24 mouse cellular contexts compared by ENCODE assay signal in genomic region chr1:152026762-152027161, GRCm38 (mm10).
A peak's percentile ranks its signal among the peaks of the same experiment; 100 is the strongest.
DNase-seq lines count a peak whose midpoint lies in the region; ATAC-seq and TF ChIP-seq lines count a peak whose summit lies in the region.
"Had no signal": no experiment of that assay in that cellular context is flagged by ENCODE, and none has a peak within 500 bp of the region (broad histone marks: within the 10 kb centered on the region; RNA-seq: fewer than 3 reads in every experiment).

No protein-coding gene starts in this region.

- TF ChIP-seq CTCF in brain, embryonic 14.5 days (IDR thresholded peaks at IDR 0.05; ENCODE audit: borderline replicate concordance, extremely low read depth, insufficient read depth, insufficient read length) = no peak

- TF ChIP-seq POLR2A in brain, embryonic 14.5 days (IDR thresholded peaks at IDR 0.05; ENCODE audit: borderline replicate concordance, extremely low read depth, insufficient read depth, insufficient read length, poor library complexity, severe bottlenecking) = no peak

- H3K9ac ChIP-seq in forebrain, embryonic 14.5 days (ENCODE audit: low read length) = no peak overlapping the region
- no peak overlapping the region for H3K9ac ChIP-seq in forebrain, embryonic 11.5 days (ENCODE audit: low read length)
- no peak overlapping the region for H3K9ac ChIP-seq in forebrain, embryonic 16.5 days (replicated peaks; ENCODE audit: low read depth, low read length)
- H3K9ac ChIP-seq: embryonic facial prominence, embryonic 15.5 days; heart, embryonic 15.5 days; hindbrain, embryonic 13.5 days; liver, postnatal 0 days; neural tube, embryonic 13.5 days had no signal

- no peaks in the 10 kb centered on the region for H3K36me3 ChIP-seq in forebrain, embryonic 14.5 days (ENCODE audit: control insufficient read depth, insufficient read depth, low read length)
- no peaks in the 10 kb centered on the region for H3K36me3 ChIP-seq in forebrain, embryonic 11.5 days (ENCODE audit: control insufficient read depth, insufficient read depth, low read length)
- no peaks in the 10 kb centered on the region for H3K36me3 ChIP-seq in forebrain, embryonic 16.5 days (ENCODE audit: control insufficient read depth, insufficient read depth)
- peaks cover 8% of the 10 kb centered on the region for H3K36me3 ChIP-seq in midbrain, embryonic 10.5 days
- H3K36me3 ChIP-seq: embryonic facial prominence, embryonic 15.5 days; heart, embryonic 15.5 days; hindbrain, embryonic 13.5 days; neural tube, embryonic 13.5 days had no signal

- no peak overlapping the region for H3K27ac ChIP-seq in forebrain, embryonic 14.5 days (ENCODE audit: low read depth, low read length)
- H3K27ac ChIP-seq in forebrain, embryonic 11.5 days (ENCODE audit: low read depth, low read length) = no peak overlapping the region
- 0 out of 2 replicates have a peak overlapping the region, but pooled peaks have one; percentile 24 for H3K27ac ChIP-seq in forebrain, embryonic 16.5 days (ENCODE audit: low read length)
- H3K27ac ChIP-seq in midbrain, embryonic 10.5 days (replicated peaks) = no peak overlapping the region
- H3K27ac ChIP-seq: embryonic facial prominence, embryonic 15.5 days; heart, embryonic 15.5 days; hindbrain, embryonic 13.5 days; macrophage; neural tube, embryonic 13.5 days had no signal

- no peaks in the 10 kb centered on the region for H3K9me3 ChIP-seq in forebrain, embryonic 14.5 days (replicated peaks; ENCODE audit: control insufficient read depth, low read length)
- H3K9me3 ChIP-seq in forebrain, embryonic 11.5 days (ENCODE audit: control insufficient read depth, low read length) = no peaks in the 10 kb centered on the region
- H3K9me3 ChIP-seq in forebrain, embryonic 16.5 days (ENCODE audit: control insufficient read depth, low read length) = no peaks in the 10 kb centered on the region
- no peaks in the 10 kb centered on the region; the same call in 1 of the 2 replicates for H3K9me3 ChIP-seq in midbrain, embryonic 10.5 days (replicated peaks)
- H3K9me3 ChIP-seq: embryonic facial prominence, embryonic 15.5 days; heart, embryonic 15.5 days; hindbrain, embryonic 13.5 days; neural tube, embryonic 13.5 days had no signal

- H3K4me1 ChIP-seq in forebrain, embryonic 14.5 days (ENCODE audit: control insufficient read depth, insufficient read depth, low read length) = no peaks in the 10 kb centered on the region
- no peaks in the 10 kb centered on the region for H3K4me1 ChIP-seq in forebrain, embryonic 11.5 days (replicated peaks; ENCODE audit: control insufficient read depth, insufficient read depth, low read length)
- H3K4me1 ChIP-seq in forebrain, embryonic 16.5 days (replicated peaks; ENCODE audit: control insufficient read depth, insufficient read depth, low read length) = peaks cover 8% of the 10 kb centered on the region
- peaks cover 25% of the 10 kb centered on the region for H3K4me1 ChIP-seq in midbrain, embryonic 10.5 days

- H3K4me3 ChIP-seq in forebrain, embryonic 14.5 days (ENCODE audit: low read depth, low read length) = no peak overlapping the region
- H3K4me3 ChIP-seq in forebrain, embryonic 11.5 days (ENCODE audit: low read depth, low read length) = no peak overlapping the region
- no peak overlapping the region for H3K4me3 ChIP-seq in forebrain, embryonic 16.5 days (replicated peaks; ENCODE audit: low read length)
- no peak overlapping the region for H3K4me3 ChIP-seq in midbrain, embryonic 10.5 days
- H3K4me3 ChIP-seq: embryonic facial prominence, embryonic 15.5 days; heart, embryonic 15.5 days; hindbrain, embryonic 13.5 days; myocyte; neural tube, embryonic 13.5 days had no signal

- H3K27me3 ChIP-seq in forebrain, embryonic 14.5 days (replicated peaks; ENCODE audit: control insufficient read depth, insufficient read depth, low read length) = no peaks in the 10 kb centered on the region
- H3K27me3 ChIP-seq in forebrain, embryonic 11.5 days (ENCODE audit: control insufficient read depth, insufficient read depth, low read length) = no peaks in the 10 kb centered on the region
- no peaks in the 10 kb centered on the region for H3K27me3 ChIP-seq in forebrain, embryonic 16.5 days (replicated peaks; ENCODE audit: control insufficient read depth, insufficient read depth, low read length)
- no peaks in the 10 kb centered on the region for H3K27me3 ChIP-seq in midbrain, embryonic 10.5 days (ENCODE audit: low read depth, poor library complexity, severe bottlenecking)
- H3K27me3 ChIP-seq: embryonic facial prominence, embryonic 15.5 days; heart, embryonic 15.5 days; hindbrain, embryonic 13.5 days; neural tube, embryonic 13.5 days had no signal

- 78% methylated on average over 4 of the region's 4 CpGs for WGBS in forebrain, embryonic 14.5 days
- 93% methylated on average over 4 of the region's 4 CpGs for WGBS in forebrain, embryonic 11.5 days
- 86% methylated on average over 4 of the region's 4 CpGs for WGBS in forebrain, embryonic 16.5 days
- 94% methylated on average over 4 of the region's 4 CpGs for WGBS in midbrain, embryonic 10.5 days

- peak; percentile 68; the same call in 1 of the 2 replicates for ATAC-seq in forebrain, embryonic 14.5 days
- no peak for ATAC-seq in forebrain, embryonic 11.5 days (replicated peaks; ENCODE audit: low FRiP score)
- peak; percentile 77 for ATAC-seq in forebrain, embryonic 16.5 days
- ATAC-seq: CD4-positive, CD25-positive, alpha-beta regulatory T cell, adult 4 months; liver, postnatal 0 days; lung, postnatal 0 days; midbrain, embryonic 16.5 days had no signal

- peak; percentile 73 for DNase-seq in forebrain, embryonic 14.5 days (ENCODE audit: low spot score)
- DNase-seq in forebrain, embryonic 11.5 days (ENCODE audit: low spot score) = no peak
- peak; percentile 64 for DNase-seq in brain, embryonic 14.5 days (ENCODE audit: low read depth)
- peak; percentile 53 for DNase-seq in cerebellum, adult 8-10 months
- no peak for DNase-seq in midbrain, embryonic 10.5 days (ENCODE audit: low spot score)
- DNase-seq in thymus, postnatal 25 days = no peak
- DNase-seq: adrenal gland, postnatal 25 days; heart, postnatal 36 days; kidney, adult 11 months; kidney, postnatal 4 days; liver, postnatal 0 days; retina, postnatal 1 day; thymus, adult 18-20 months; thymus, postnatal 4 days had no signal

- H3K4me2 ChIP-seq in forebrain, embryonic 14.5 days (ENCODE audit: low read length) = no peak overlapping the region
- H3K4me2 ChIP-seq in forebrain, embryonic 11.5 days (ENCODE audit: low read depth, low read length, severe bottlenecking) = no peak overlapping the region
- no peak overlapping the region for H3K4me2 ChIP-seq in forebrain, embryonic 16.5 days (ENCODE audit: low read length)
- H3K4me2 ChIP-seq: embryonic facial prominence, embryonic 15.5 days; heart, embryonic 15.5 days; hindbrain, embryonic 13.5 days; neural tube, embryonic 13.5 days had no signal

Comparison
In these comparisons a context has a peak if more than half of its experiments do, and no peak if none do; other contexts are left out.
1. DNase-seq: peak in forebrain, embryonic 14.5 days (single experiment), brain, embryonic 14.5 days (single experiment) and cerebellum, adult 8-10 months (single experiment); none in forebrain, embryonic 11.5 days (single experiment), midbrain, embryonic 10.5 days (single experiment) and thymus, postnatal 25 days (single experiment).